Mouse (Mus musculus): ENCODE measurements around the gene Klhl31.

GRCm38 (mm10) chr9:77623318-77624050 lies 12.8 kb upstream of the Klhl31 start:
- no peak for TF ChIP-seq CTCF (IDR thresholded peaks at IDR 0.05; ENCODE audit: borderline replicate concordance, control insufficient read depth, extremely low read depth, insufficient read depth, low read length, poor library complexity)
- TF ChIP-seq POLR2A (IDR thresholded peaks at IDR 0.05; ENCODE audit: control insufficient read depth, extremely low read depth, insufficient read depth, low read length, poor library complexity), result no peak

Data from thymus, adult 2 months (tissue).